Mouse (Mus musculus) neural tube, embryonic 13.5 days (tissue): ENCODE results near the gene Zfp385a. TPM values are rescaled to one million over a fixed set of nuclear protein-coding genes. Genes with fewer than 3 reads are reported as not detected.
A peak's percentile ranks its signal among the peaks of the same experiment; 100 is the strongest.

Source experiments
- ATAC-seq: fragments of 200-750 bp; cut with Nextera tagmentation; 2 replicates; pipeline ENCODE4 v1.8.0; 2017; ENCODE audit warnings: low read depth, mild to moderate bottlenecking, moderate TSS enrichment, moderate library complexity
- H3K27ac ChIP-seq: fragments of 300-500 bp; sonication (generic); replicated peaks from 2 replicates; pipeline ENCODE4 v1.5.1; 2015; ENCODE audit warnings: moderate library complexity, mild to moderate bottlenecking, inconsistent platforms
- H3K27me3 ChIP-seq: fragments of 300-500 bp; sonication (generic); 2 replicates; pipeline ENCODE4 v1.6.1; 2015; ENCODE audit warnings: mild to moderate bottlenecking, inconsistent platforms
- H3K36me3 ChIP-seq: fragments of 300-500 bp; sonication (generic); 2 replicates; pipeline ENCODE4 v1.6.1; 2015; ENCODE audit warnings: mild to moderate bottlenecking, inconsistent platforms
- H3K4me1 ChIP-seq: fragments of 300-500 bp; sonication (generic); replicated peaks from 2 replicates; pipeline ENCODE4 v1.6.1; 2015; ENCODE audit warnings: inconsistent platforms
- H3K4me2 ChIP-seq: fragments of 300-500 bp; sonication (generic); 2 replicates; pipeline ENCODE4 v1.6.1; 2015; ENCODE audit warnings: inconsistent platforms, mild to moderate bottlenecking, moderate library complexity
- H3K4me3 ChIP-seq: fragments of 300-500 bp; sonication (generic); 2 replicates; pipeline ENCODE4 v1.5.1; 2015; ENCODE audit warnings: mild to moderate bottlenecking, inconsistent platforms
- H3K9ac ChIP-seq: fragments of 300-500 bp; sonication (generic); 2 replicates; pipeline ENCODE4 v1.6.1; 2015; ENCODE audit warnings: moderate library complexity, mild to moderate bottlenecking, inconsistent platforms
- H3K9me3 ChIP-seq: fragments of 300-500 bp; sonication (generic); 2 replicates; pipeline ENCODE4 v1.6.1; 2016; ENCODE audit warnings: inconsistent platforms
- WGBS: fragments of 180-500 bp; shearing (Covaris S2); methylation state at CpG from one replicate; pipeline ENCODE4 v1.1.7; 2015; 5-methylcytosine and 5-hydroxymethylcytosine counted together
- polyA plus RNA-seq: library from polyadenylated mRNA; unstranded; fragments of >200 nt; fragmentation: Nextera tagmentation; extraction: Ambion mirVana; gene quantifications from 2 replicates; pipeline ENCODE4 v1.2.1, GENCODE M21; 2015

Gene Zfp385a
- polyA plus RNA-seq, 1 experiment from 2014 or later, result 18.4 TPM

- no peak for ATAC-seq
- H3K4me2 ChIP-seq, result no peak overlapping the region
- H3K36me3 ChIP-seq, result no peaks in the 10 kb centered on the region
- 35% methylated on average over 2 of the region's 2 CpGs for WGBS
- H3K27ac ChIP-seq, result no peak overlapping the region
- no peak overlapping the region for H3K4me3 ChIP-seq
- H3K9me3 ChIP-seq, result no peaks in the 10 kb centered on the region
- H3K4me1 ChIP-seq, result peaks cover 9% of the 10 kb centered on the region
- H3K9ac ChIP-seq, result no peak overlapping the region
- H3K27me3 ChIP-seq, result peaks cover 16% of the 10 kb centered on the region
These were observed 31.3 kb upstream of the Zfp385a start for GRCm38 (mm10) chr15:103371208-103371607.

DNA sequence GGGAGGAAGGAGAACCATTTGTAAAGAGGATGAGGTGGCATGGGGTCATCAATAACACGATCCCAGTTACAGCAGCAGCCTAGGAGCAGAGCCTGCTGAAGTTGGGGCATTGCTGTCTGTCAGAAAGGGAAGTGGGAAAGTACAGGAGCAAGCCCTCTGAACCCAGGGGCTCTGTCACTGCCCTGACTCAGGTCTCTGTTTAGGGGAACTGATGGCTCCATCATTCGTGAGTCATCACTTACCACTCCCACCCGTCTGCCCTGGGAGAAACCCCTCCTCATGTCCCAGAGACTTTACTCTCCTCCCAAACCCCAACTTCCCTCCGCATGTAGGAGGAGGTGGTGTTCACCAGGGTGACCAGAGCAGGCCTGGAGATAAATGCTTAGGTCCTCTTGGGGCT is 30.6 kb upstream of the Zfp385a start:
- H3K4me2 ChIP-seq, result no peak overlapping the region
- no peaks in the 10 kb centered on the region for H3K9me3 ChIP-seq
- H3K27ac ChIP-seq, result no peak overlapping the region
- H3K4me3 ChIP-seq, result no peak overlapping the region
- ATAC-seq, result no peak
- peaks cover 17% of the 10 kb centered on the region for H3K4me1 ChIP-seq
- WGBS, result 55% methylated on average over 4 of the region's 4 CpGs
- peaks cover 22% of the 10 kb centered on the region for H3K27me3 ChIP-seq
- H3K36me3 ChIP-seq, result no peaks in the 10 kb centered on the region
- H3K9ac ChIP-seq, result no peak overlapping the region

GRCm38 (mm10) chr15:103369123-103369522 is 29.2 kb upstream of the Zfp385a start:
- Histone ChIP-seq H3K4me1 (peaks cover 22% of the 10 kb centered on the region), H3K36me3 (no peaks in the 10 kb centered on the region), H3K27me3 (peaks cover 35% of the 10 kb centered on the region), H3K9ac (no peak overlapping the region), H3K4me2 (no peak overlapping the region), H3K27ac (no peak overlapping the region), H3K9me3 (no peaks in the 10 kb centered on the region), H3K4me3 (no peak overlapping the region)
- WGBS, result 68% methylated on average over 1 of the region's 1 CpGs
- ATAC-seq, result no peak

GRCm38 (mm10) chr15:103368179-103368940 is 28.5 kb upstream of the Zfp385a start:
- H3K4me2 ChIP-seq, result no peak overlapping the region
- H3K36me3 ChIP-seq, result no peaks in the 10 kb centered on the region
- H3K27me3 ChIP-seq, result peaks cover 36% of the 10 kb centered on the region
- H3K4me3 ChIP-seq, result no peak overlapping the region
- no peak overlapping the region for H3K27ac ChIP-seq
- H3K4me1 ChIP-seq, result peaks cover 22% of the 10 kb centered on the region
- no peak for ATAC-seq
- no peaks in the 10 kb centered on the region for H3K9me3 ChIP-seq
- WGBS, result 82% methylated on average over 4 of the region's 4 CpGs
- no peak overlapping the region for H3K9ac ChIP-seq

GRCm38 (mm10) chr15:103366376-103367149 is 26.7 kb upstream of the Zfp385a start, which contains the start of gene Itga5:
Itga5 (minus strand) TSS chr15:103366763.
- Histone ChIP-seq H3K9me3 (no peaks in the 10 kb centered on the region), H3K9ac (peak within 1 kb of the TSS; percentile 75), H3K36me3 (no peaks in the 10 kb centered on the region), H3K4me3 (peak within 1 kb of the TSS; percentile 52), H3K4me1 (peaks cover 22% of the 10 kb centered on the region), H3K4me2 (peak within 1 kb of the TSS; percentile 74), H3K27ac (no peak within 1 kb of the TSS; the same call in 1 of the 2 replicates), H3K27me3 (peaks cover 36% of the 10 kb centered on the region)
- peak; percentile 66 for ATAC-seq
- under 1% methylated on average over 51 of the region's 51 CpGs for WGBS

DNA sequence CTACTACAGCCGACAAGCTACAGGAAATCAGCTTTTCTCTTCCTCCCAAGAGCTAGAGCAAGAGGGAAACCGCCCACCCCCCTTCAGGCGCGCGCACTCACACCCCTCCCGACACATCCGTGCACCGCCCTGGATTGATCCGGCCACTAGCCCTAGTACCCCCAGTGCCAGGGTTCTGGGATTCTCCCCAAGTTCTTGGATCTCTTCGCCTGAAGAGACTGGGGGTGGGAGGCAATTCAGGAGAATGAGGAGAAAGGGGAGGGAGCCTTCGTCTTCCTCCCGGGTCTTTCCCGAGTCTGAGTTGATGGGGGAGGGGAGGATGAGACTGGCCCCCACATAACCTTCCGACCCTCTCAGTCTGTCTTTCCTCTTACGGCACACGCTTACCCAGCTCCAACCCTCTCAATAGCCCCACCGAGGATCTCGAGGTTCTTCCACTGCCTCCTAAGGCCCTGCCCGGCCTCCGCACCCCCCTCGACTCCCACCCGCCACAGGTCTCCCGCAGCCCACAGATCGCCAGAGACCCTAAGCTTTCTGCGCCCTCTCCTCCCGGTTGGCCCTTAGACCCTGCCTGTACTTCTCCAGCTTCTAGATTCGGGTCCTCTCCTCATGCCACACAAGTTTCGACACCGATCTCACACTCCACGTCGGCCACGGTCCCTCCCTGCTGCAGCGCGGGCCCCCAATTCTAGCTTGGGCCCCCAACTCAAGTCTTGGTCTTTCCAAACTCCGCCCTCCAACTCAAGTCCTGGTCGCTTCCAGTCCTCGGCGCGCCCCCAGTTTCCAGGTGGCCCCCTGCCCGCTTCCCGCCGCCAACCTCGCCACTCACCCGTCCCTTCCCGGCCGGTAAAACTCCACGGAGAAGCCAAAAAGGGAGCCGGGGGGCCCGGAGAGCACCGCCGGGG is 25.8 kb upstream of the Zfp385a start:
- peak; percentile 64 for ATAC-seq
- Histone ChIP-seq H3K36me3 (no peaks in the 10 kb centered on the region), H3K9ac (peak overlapping the region; percentile 75), H3K4me3 (peak overlapping the region; percentile 52), H3K4me1 (peaks cover 22% of the 10 kb centered on the region), H3K9me3 (no peaks in the 10 kb centered on the region), H3K27me3 (peaks cover 36% of the 10 kb centered on the region), H3K4me2 (peak overlapping the region; percentile 74), H3K27ac (no peak overlapping the region; the same call in 1 of the 2 replicates)
- WGBS, result under 1% methylated on average over 51 of the region's 51 CpGs

GRCm38 (mm10) chr15:103364761-103365160 is 24.9 kb upstream of the Zfp385a start:
- no peak for ATAC-seq
- Histone ChIP-seq H3K4me3 (peak overlapping the region; percentile 52), H3K27me3 (peaks cover 36% of the 10 kb centered on the region), H3K9me3 (no peaks in the 10 kb centered on the region), H3K4me2 (peak overlapping the region; percentile 74), H3K36me3 (no peaks in the 10 kb centered on the region), H3K27ac (no peak overlapping the region), H3K9ac (0 out of 2 replicates have a peak overlapping the region, but pooled peaks have one; percentile 75), H3K4me1 (peaks cover 22% of the 10 kb centered on the region)
- WGBS, result 65% methylated on average over 4 of the region's 4 CpGs

- no peak for ATAC-seq
- H3K4me3 ChIP-seq, result no peak overlapping the region
- no peaks in the 10 kb centered on the region for H3K36me3 ChIP-seq
- H3K27ac ChIP-seq, result no peak overlapping the region
- H3K9me3 ChIP-seq, result no peaks in the 10 kb centered on the region
- H3K4me2 ChIP-seq, result no peak overlapping the region
- H3K9ac ChIP-seq, result no peak overlapping the region
- WGBS, result 61% methylated on average over 1 of the region's 1 CpGs
- H3K4me1 ChIP-seq, result peaks cover 27% of the 10 kb centered on the region
- peaks cover 36% of the 10 kb centered on the region for H3K27me3 ChIP-seq
These were observed 23.9 kb upstream of the Zfp385a start for GRCm38 (mm10) chr15:103363809-103364208.

GRCm38 (mm10) chr15:103362950-103363349 is 23.1 kb upstream of the Zfp385a start:
- Histone ChIP-seq H3K4me3 (no peak overlapping the region), H3K4me2 (no peak overlapping the region), H3K27ac (no peak overlapping the region), H3K27me3 (peaks cover 36% of the 10 kb centered on the region), H3K9ac (no peak overlapping the region), H3K9me3 (no peaks in the 10 kb centered on the region), H3K36me3 (no peaks in the 10 kb centered on the region), H3K4me1 (peaks cover 31% of the 10 kb centered on the region)
- no peak for ATAC-seq
- WGBS, result 91% methylated on average over 3 of the region's 3 CpGs

DNA sequence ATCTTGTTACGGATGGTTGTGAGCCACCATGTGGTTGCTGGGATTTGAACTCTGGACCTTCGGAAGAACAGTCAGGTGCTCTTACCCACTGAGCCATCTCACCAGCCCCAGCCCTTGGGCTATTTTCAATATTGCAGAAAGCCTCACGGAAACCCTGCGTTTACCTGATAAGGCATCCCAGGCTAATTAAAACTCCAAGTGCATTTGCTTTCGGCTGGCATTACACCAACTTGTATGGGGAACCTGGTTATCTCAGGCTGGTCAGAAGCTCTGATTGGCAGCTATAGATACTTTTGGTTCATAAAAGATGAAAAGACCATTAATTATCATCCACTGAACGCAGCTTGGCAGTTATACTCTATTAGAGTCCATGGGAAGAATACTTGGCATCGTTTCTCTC is 22.4 kb upstream of the Zfp385a start:
- 93% methylated on average over 7 of the region's 7 CpGs for WGBS
- Histone ChIP-seq H3K4me3 (no peak overlapping the region), H3K36me3 (no peaks in the 10 kb centered on the region), H3K27ac (no peak overlapping the region), H3K4me1 (peaks cover 31% of the 10 kb centered on the region), H3K27me3 (peaks cover 31% of the 10 kb centered on the region), H3K4me2 (no peak overlapping the region), H3K9me3 (no peaks in the 10 kb centered on the region), H3K9ac (no peak overlapping the region)
- ATAC-seq, result no peak

GRCm38 (mm10) chr15:103361269-103361668 is 21.4 kb upstream of the Zfp385a start:
- H3K27ac ChIP-seq, result no peak overlapping the region
- 68% methylated on average over 1 of the region's 1 CpGs for WGBS
- peaks cover 23% of the 10 kb centered on the region for H3K4me1 ChIP-seq
- no peak overlapping the region for H3K4me2 ChIP-seq
- H3K9me3 ChIP-seq, result no peaks in the 10 kb centered on the region
- peaks cover 20% of the 10 kb centered on the region for H3K27me3 ChIP-seq
- H3K36me3 ChIP-seq, result no peaks in the 10 kb centered on the region
- no peak for ATAC-seq
- H3K4me3 ChIP-seq, result no peak overlapping the region
- no peak overlapping the region for H3K9ac ChIP-seq
